Mouse (Mus musculus) midbrain, embryonic 14.5 days (tissue): ENCODE data around the gene Banp. TPM values are rescaled to one million over a fixed set of nuclear protein-coding genes. Genes with fewer than 3 reads are reported as not detected.

Source experiments
- ATAC-seq: fragments of 200-750 bp; cut with Nextera tagmentation; 2 replicates; pipeline ENCODE4 v1.8.0; 2017; ENCODE audit warnings: moderate number of reproducible peaks, moderate library complexity; ENCODE audit not compliant: low FRiP score, low TSS enrichment
- DNase-seq: peaks from one replicate; pipeline ENCODE4 v3.0.0-alpha.2; 2015
- H3K27ac ChIP-seq: fragments of 300-500 bp; sonication (generic); replicated peaks from 2 replicates; pipeline ENCODE4 v1.5.1; 2014; ENCODE audit warnings: mild to moderate bottlenecking, low read depth, low read length, moderate library complexity
- H3K27me3 ChIP-seq: fragments of 300-500 bp; sonication (generic); 2 replicates; pipeline ENCODE4 v1.6.1; 2014; ENCODE audit warnings: low read length, control low read depth, mixed read lengths; ENCODE audit not compliant: control insufficient read depth, insufficient read depth
- H3K36me3 ChIP-seq: fragments of 300-500 bp; sonication (generic); 2 replicates; pipeline ENCODE4 v1.6.1; 2014; ENCODE audit warnings: low read length, control low read depth; ENCODE audit not compliant: control insufficient read depth, insufficient read depth
- H3K4me1 ChIP-seq: fragments of 300-500 bp; sonication (generic); 2 replicates; pipeline ENCODE4 v1.6.1; 2014; ENCODE audit warnings: mild to moderate bottlenecking, antibody characterized with exemption, low read length, control low read depth; ENCODE audit not compliant: control insufficient read depth, insufficient read depth
- H3K4me2 ChIP-seq: fragments of 300-500 bp; sonication (generic); 2 replicates; pipeline ENCODE4 v1.6.1; 2014; ENCODE audit warnings: mild to moderate bottlenecking, low read length, moderate library complexity
- H3K4me3 ChIP-seq: fragments of 300-500 bp; sonication (generic); replicated peaks from 2 replicates; pipeline ENCODE4 v1.5.1; 2014; ENCODE audit warnings: low read depth, low read length
- H3K9ac ChIP-seq: fragments of 300-500 bp; sonication (generic); replicated peaks from 2 replicates; pipeline ENCODE4 v1.6.1; 2014; ENCODE audit warnings: mild to moderate bottlenecking, low read length, moderate library complexity
- H3K9me3 ChIP-seq: fragments of 300-500 bp; sonication (generic); 2 replicates; pipeline ENCODE4 v1.6.1; 2016; ENCODE audit warnings: low read length, control low read depth, mixed read lengths; ENCODE audit not compliant: control insufficient read depth
- WGBS: fragments of 180-500 bp; shearing (Covaris S2); extraction: QIAGEN DNeasy Blood & Tissue Kit; methylation state at CpG from one replicate; pipeline ENCODE4 v1.1.7; 2014; 5-methylcytosine and 5-hydroxymethylcytosine counted together
- polyA plus RNA-seq: library from polyadenylated mRNA; unstranded; fragments of >200 nt; fragmentation: Nextera tagmentation; extraction: Ambion mirVana; gene quantifications from 2 replicates; pipeline ENCODE4 v1.2.1, GENCODE M21; 2014

Banp gene
- polyA plus RNA-seq, 1 experiment from 2014 or later: 47.7 TPM

GRCm38 (mm10) chr8:121962892-121963291 is 13.3 kb downstream of the Banp start:
- no peaks in the 10 kb centered on the region for H3K36me3 ChIP-seq
- H3K9me3 ChIP-seq: no peaks in the 10 kb centered on the region
- H3K27me3 ChIP-seq: no peaks in the 10 kb centered on the region
- no peak overlapping the region for H3K4me2 ChIP-seq
- H3K27ac ChIP-seq: no peak overlapping the region
- H3K4me3 ChIP-seq: no peak overlapping the region
- ATAC-seq: no peak
- no peak overlapping the region for H3K9ac ChIP-seq
- WGBS: 89% methylated on average over 3 of the region's 3 CpGs
- peaks cover 14% of the 10 kb centered on the region for H3K4me1 ChIP-seq
- DNase-seq: no peak

GRCm38 (mm10) chr8:121964716-121965512 is 15.4 kb downstream of the Banp start:
- no peaks in the 10 kb centered on the region for H3K27me3 ChIP-seq
- H3K4me1 ChIP-seq: peaks cover 18% of the 10 kb centered on the region
- H3K4me3 ChIP-seq: no peak overlapping the region
- 85% methylated on average over 8 of the region's 8 CpGs for WGBS
- H3K9me3 ChIP-seq: no peaks in the 10 kb centered on the region
- DNase-seq (no peak), ATAC-seq (no peak)
- H3K27ac ChIP-seq: 0 out of 2 replicates have a peak overlapping the region, but pooled peaks have one; percentile 20
- no peaks in the 10 kb centered on the region for H3K36me3 ChIP-seq
- H3K4me2 ChIP-seq: no peak overlapping the region
- no peak overlapping the region for H3K9ac ChIP-seq

DNA sequence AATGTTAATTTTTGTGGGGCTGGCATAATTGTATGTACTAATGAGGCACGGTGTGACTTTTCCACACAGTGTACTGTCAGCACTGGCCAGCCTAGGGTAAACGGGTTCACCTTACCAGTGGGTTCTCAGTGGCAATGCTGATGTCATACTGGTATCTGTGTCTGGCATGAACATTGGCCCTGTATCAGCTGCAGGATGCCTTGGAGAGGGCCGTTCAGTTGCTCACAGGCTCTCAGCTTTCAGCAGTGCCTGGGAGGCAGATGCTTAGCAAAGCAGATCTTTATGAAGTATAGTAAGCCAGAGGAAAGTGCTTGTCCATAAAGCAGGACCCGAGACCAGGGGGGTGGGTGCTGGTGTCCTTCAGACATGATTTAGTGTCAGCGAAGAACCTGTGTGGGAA is 16.6 kb downstream of the Banp start:
- no peaks in the 10 kb centered on the region for H3K27me3 ChIP-seq
- ATAC-seq (no peak), DNase-seq (no peak)
- H3K36me3 ChIP-seq: no peaks in the 10 kb centered on the region
- peaks cover 18% of the 10 kb centered on the region for H3K4me1 ChIP-seq
- H3K4me3 ChIP-seq: no peak overlapping the region
- H3K9ac ChIP-seq: no peak overlapping the region
- WGBS: 72% methylated on average over 5 of the region's 5 CpGs
- no peak overlapping the region for H3K4me2 ChIP-seq
- H3K9me3 ChIP-seq: no peaks in the 10 kb centered on the region
- H3K27ac ChIP-seq: no peak overlapping the region

DNA sequence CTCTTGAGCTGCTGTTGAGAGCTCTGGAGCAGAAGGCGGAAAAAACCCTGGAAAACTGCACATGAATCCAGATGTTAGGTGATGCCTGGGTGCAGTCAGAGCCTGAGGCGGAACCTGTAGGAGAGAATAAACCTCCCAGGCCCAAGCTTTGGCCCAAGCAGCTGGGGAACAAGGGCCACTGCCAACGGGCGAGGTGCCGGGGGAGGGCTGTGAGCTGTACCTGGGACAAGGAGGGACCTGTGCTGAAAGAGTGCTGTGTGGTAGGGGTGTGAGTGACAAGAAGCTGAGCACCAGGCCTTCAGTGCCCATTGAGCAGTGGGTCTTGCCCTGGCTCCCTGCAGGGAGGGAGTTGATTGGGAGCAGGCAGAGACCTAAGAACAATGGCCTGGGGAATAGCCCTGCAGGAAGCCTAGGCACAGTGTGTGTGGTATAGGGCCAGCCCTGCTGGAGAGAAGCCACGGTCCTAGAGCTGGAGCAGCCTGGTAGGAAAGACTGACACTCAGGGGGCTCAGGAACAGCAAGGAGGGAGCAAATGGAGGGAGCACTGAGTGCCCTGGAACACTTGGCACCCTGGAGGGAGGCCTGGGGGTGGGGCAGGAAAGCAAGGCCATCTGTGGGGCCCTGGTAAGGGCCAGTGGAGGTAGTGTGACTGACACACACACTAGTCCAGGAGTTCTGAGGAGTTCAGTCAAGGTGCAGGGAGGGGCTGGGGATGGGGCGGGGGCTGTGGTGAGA is 17.3 kb downstream of the Banp start:
- no peaks in the 10 kb centered on the region for H3K27me3 ChIP-seq
- H3K4me1 ChIP-seq: peaks cover 25% of the 10 kb centered on the region
- ATAC-seq (no peak), DNase-seq (no peak)
- no peak overlapping the region for H3K4me3 ChIP-seq
- 0 out of 2 replicates have a peak overlapping the region, but pooled peaks have one; percentile 5 for H3K27ac ChIP-seq
- WGBS: 40% methylated on average over 7 of the region's 7 CpGs
- no peak overlapping the region for H3K4me2 ChIP-seq
- no peak overlapping the region; the same call in 1 of the 2 replicates for H3K9ac ChIP-seq
- H3K36me3 ChIP-seq: no peaks in the 10 kb centered on the region
- no peaks in the 10 kb centered on the region for H3K9me3 ChIP-seq

GRCm38 (mm10) chr8:121967977-121968376 is 18.4 kb downstream of the Banp start:
- no peak overlapping the region for H3K4me2 ChIP-seq
- H3K36me3 ChIP-seq: no peaks in the 10 kb centered on the region
- H3K27me3 ChIP-seq: no peaks in the 10 kb centered on the region
- no peaks in the 10 kb centered on the region for H3K9me3 ChIP-seq
- no peak for DNase-seq
- no peak overlapping the region for H3K4me3 ChIP-seq
- H3K4me1 ChIP-seq: peaks cover 25% of the 10 kb centered on the region
- WGBS: 55% methylated on average over 4 of the region's 4 CpGs
- no peak overlapping the region for H3K27ac ChIP-seq
- H3K9ac ChIP-seq: no peak overlapping the region
- no peak for ATAC-seq

- H3K36me3 ChIP-seq: no peaks in the 10 kb centered on the region
- H3K4me3 ChIP-seq: no peak overlapping the region
- peaks cover 25% of the 10 kb centered on the region for H3K4me1 ChIP-seq
- no peak for DNase-seq
- WGBS: 85% methylated on average over 4 of the region's 4 CpGs
- H3K9ac ChIP-seq: no peak overlapping the region
- no peaks in the 10 kb centered on the region for H3K27me3 ChIP-seq
- H3K27ac ChIP-seq: 0 out of 2 replicates have a peak overlapping the region, but pooled peaks have one; percentile 13
- no peak overlapping the region for H3K4me2 ChIP-seq
- H3K9me3 ChIP-seq: no peaks in the 10 kb centered on the region
- no peak for ATAC-seq
Measured at GRCm38 (mm10) chr8:121968542-121968941, 19.0 kb downstream of the Banp start.

DNA sequence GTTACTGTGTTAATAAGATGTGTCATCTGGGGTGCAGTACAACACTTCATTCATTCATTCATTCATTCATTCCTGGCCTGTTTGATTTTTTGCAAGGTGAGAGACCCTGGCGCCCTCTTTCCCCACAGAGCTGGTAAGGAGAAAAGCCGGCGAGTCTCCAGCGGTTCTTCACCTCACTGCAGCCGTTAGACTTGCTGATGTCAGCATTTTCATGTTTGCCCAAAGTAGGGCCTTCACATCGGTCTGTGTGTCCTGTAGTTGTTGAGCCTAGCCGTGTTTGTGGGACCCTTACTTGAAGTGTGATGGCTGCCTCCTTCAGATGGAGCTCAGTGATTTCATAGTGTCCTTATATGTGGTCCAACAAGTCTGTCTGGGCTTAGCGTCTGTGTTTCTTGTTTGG is 20.7 kb downstream of the Banp start:
- Histone ChIP-seq H3K27me3 (no peaks in the 10 kb centered on the region), H3K9ac (no peak overlapping the region), H3K9me3 (no peaks in the 10 kb centered on the region), H3K36me3 (peaks cover 13% of the 10 kb centered on the region), H3K4me1 (peaks cover 25% of the 10 kb centered on the region), H3K4me3 (no peak overlapping the region), H3K27ac (no peak overlapping the region), H3K4me2 (no peak overlapping the region)
- ATAC-seq (no peak), DNase-seq (no peak)
- WGBS: 88% methylated on average over 8 of the region's 8 CpGs

- Histone ChIP-seq H3K4me1 (peaks cover 23% of the 10 kb centered on the region), H3K27ac (peak overlapping the region; percentile 60), H3K9ac (peak overlapping the region; percentile 29; the same call in 1 of the 2 replicates), H3K4me2 (no peak overlapping the region), H3K36me3 (peaks cover 27% of the 10 kb centered on the region), H3K4me3 (no peak overlapping the region), H3K9me3 (no peaks in the 10 kb centered on the region), H3K27me3 (no peaks in the 10 kb centered on the region)
- 71% methylated on average over 17 of the region's 17 CpGs for WGBS
- ATAC-seq (no peak), DNase-seq (no peak)
Measured at GRCm38 (mm10) chr8:121971488-121972058, 22.0 kb downstream of the Banp start.
